Mouse (Mus musculus) lung, embryonic 15.5 days (tissue): ENCODE results near the gene Sult2b1. TPM values are rescaled to one million over a fixed set of nuclear protein-coding genes. Genes with fewer than 3 reads are reported as not detected.

Experiments used
- ATAC-seq: fragments of 200-750 bp; cut with Nextera tagmentation; 2 replicates; pipeline ENCODE4 v1.8.0; 2017; ENCODE audit warnings: moderate number of reproducible peaks, borderline replicate concordance; ENCODE audit not compliant: low FRiP score, low TSS enrichment; ENCODE audit errors: extremely low read depth
- H3K27ac ChIP-seq: fragments of 300-500 bp; sonication (generic); 2 replicates; pipeline ENCODE4 v1.5.1; 2015; ENCODE audit warnings: moderate library complexity, mild to moderate bottlenecking, inconsistent platforms
- H3K27me3 ChIP-seq: fragments of 300-500 bp; sonication (generic); 2 replicates; pipeline ENCODE4 v1.6.1; 2015; ENCODE audit warnings: inconsistent platforms
- H3K36me3 ChIP-seq: fragments of 300-500 bp; sonication (generic); 2 replicates; pipeline ENCODE4 v1.6.1; 2015; ENCODE audit warnings: inconsistent platforms
- H3K4me1 ChIP-seq: fragments of 300-500 bp; sonication (generic); 2 replicates; pipeline ENCODE4 v1.6.1; 2015; ENCODE audit warnings: inconsistent platforms
- H3K4me2 ChIP-seq: fragments of 300-500 bp; sonication (generic); 2 replicates; pipeline ENCODE4 v1.6.1; 2015; ENCODE audit warnings: inconsistent platforms, mild to moderate bottlenecking, moderate library complexity
- H3K4me3 ChIP-seq: fragments of 300-500 bp; sonication (generic); 2 replicates; pipeline ENCODE4 v1.5.1; 2015; ENCODE audit warnings: mild to moderate bottlenecking, inconsistent platforms
- H3K9ac ChIP-seq: fragments of 300-500 bp; sonication (generic); 2 replicates; pipeline ENCODE4 v1.6.1; 2015; ENCODE audit warnings: inconsistent platforms
- H3K9me3 ChIP-seq: fragments of 300-500 bp; sonication (generic); 2 replicates; pipeline ENCODE4 v1.6.1; 2016; ENCODE audit warnings: inconsistent platforms
- WGBS: fragments of 180-500 bp; shearing (Covaris S2); methylation state at CpG from one replicate; pipeline ENCODE4 v1.1.7; 2015; 5-methylcytosine and 5-hydroxymethylcytosine counted together
- polyA plus RNA-seq: library from polyadenylated mRNA; unstranded; fragments of >200 nt; fragmentation: Nextera tagmentation; extraction: Ambion mirVana; gene quantifications from 2 replicates; pipeline ENCODE4 v1.2.1, GENCODE M21; 2015

The Sult2b1 gene
- polyA plus RNA-seq, 1 experiment from 2014 or later, result 6.1 TPM

DNA sequence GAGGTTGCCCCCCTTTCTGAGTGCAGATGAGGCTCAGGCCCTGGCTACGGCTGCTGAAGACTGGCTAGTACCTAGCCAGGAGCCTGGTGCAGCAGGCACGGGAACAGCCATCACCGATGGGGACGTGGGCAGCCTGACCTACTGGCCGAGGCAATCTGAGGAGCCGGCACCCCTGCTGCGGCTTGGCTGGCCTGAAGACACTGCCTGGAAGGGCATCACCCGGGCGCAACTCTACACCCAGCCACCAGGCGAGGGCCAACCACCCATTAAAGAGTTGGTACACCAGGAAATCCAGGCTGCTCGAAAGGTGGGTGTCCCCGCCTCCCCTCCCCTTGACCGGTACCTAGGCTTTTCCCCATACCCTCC lies 62.1 kb downstream of the Sult2b1 start:
- ATAC-seq, result no peak
- H3K27me3 ChIP-seq, result no peaks in the 10 kb centered on the region
- no peak overlapping the region for H3K27ac ChIP-seq
- H3K4me3 ChIP-seq, result no peak overlapping the region
- H3K36me3 ChIP-seq, result peaks cover 76% of the 10 kb centered on the region
- H3K4me1 ChIP-seq, result peaks cover 24% of the 10 kb centered on the region
- no peak overlapping the region for H3K4me2 ChIP-seq
- WGBS, result 73% methylated on average over 13 of the region's 13 CpGs
- H3K9me3 ChIP-seq, result no peaks in the 10 kb centered on the region
- no peak overlapping the region for H3K9ac ChIP-seq

GRCm38 (mm10) chr7:45721642-45722347 lies 62.7 kb downstream of the Sult2b1 start:
- H3K4me3 ChIP-seq, result no peak overlapping the region
- H3K36me3 ChIP-seq, result peaks cover 73% of the 10 kb centered on the region
- H3K27me3 ChIP-seq, result no peaks in the 10 kb centered on the region
- H3K4me2 ChIP-seq, result no peak overlapping the region
- ATAC-seq, result no peak
- H3K4me1 ChIP-seq, result peaks cover 28% of the 10 kb centered on the region
- H3K27ac ChIP-seq, result no peak overlapping the region
- H3K9me3 ChIP-seq, result no peaks in the 10 kb centered on the region
- WGBS, result 57% methylated on average over 13 of the region's 13 CpGs
- H3K9ac ChIP-seq, result no peak overlapping the region

GRCm38 (mm10) chr7:45721234-45721571 lies 63.3 kb downstream of the Sult2b1 start:
- no peak overlapping the region for H3K4me3 ChIP-seq
- ATAC-seq, result no peak
- no peaks in the 10 kb centered on the region for H3K27me3 ChIP-seq
- H3K4me2 ChIP-seq, result no peak overlapping the region
- no peaks in the 10 kb centered on the region for H3K9me3 ChIP-seq
- H3K4me1 ChIP-seq, result peaks cover 34% of the 10 kb centered on the region
- H3K9ac ChIP-seq, result no peak overlapping the region
- 68% methylated on average over 7 of the region's 7 CpGs for WGBS
- H3K36me3 ChIP-seq, result peaks cover 68% of the 10 kb centered on the region
- H3K27ac ChIP-seq, result no peak overlapping the region

DNA sequence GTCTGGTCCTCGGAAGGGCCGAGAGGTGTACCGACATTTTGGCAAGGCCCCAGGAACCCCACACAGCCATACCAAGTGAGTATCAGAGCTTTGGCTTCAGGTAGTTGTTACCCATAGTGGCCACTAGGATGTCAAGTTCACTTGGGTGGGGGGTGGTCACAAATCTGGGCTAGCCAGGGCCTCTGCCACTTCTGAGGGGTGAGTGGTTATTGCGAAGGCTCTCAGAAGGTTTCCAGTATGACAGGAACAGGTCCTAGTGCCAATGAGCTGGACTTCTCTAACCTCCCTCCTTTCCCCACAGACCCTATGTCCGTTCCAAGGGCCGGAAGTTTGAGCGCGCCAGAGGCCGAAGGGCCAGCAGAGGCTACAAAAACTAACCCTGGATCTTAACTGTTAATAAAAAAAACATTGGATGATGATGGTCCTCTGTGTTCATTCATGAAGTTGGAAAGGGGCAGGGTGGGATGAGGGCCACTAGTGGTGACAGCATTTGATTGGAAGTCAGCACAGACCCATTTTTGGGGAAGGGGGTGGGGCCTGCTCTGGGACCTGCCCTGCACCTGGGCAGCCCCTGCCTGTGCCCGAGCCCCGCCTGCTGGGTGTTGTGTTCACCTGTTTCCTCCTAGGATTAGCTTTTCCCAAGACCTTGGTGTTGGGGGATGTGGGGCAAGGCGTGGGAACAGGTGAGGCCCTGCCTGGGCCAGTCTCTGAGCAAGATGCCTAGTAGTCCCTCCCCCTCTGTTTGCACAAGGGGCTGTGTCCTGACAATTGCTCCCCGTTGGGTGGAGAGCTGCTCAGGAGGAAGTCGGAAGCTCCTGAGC lies 63.8 kb downstream of the Sult2b1 start, which contains the start of gene Fam83e:
TSS of gene Fam83e (plus strand) at position 800 of the 821 bp plus-strand sequence.
- Histone ChIP-seq H3K4me1 (peaks cover 40% of the 10 kb centered on the region), H3K4me3 (no peak within 1 kb of the TSS), H3K4me2 (no peak within 1 kb of the TSS), H3K36me3 (peaks cover 63% of the 10 kb centered on the region), H3K27ac (no peak within 1 kb of the TSS), H3K9ac (no peak within 1 kb of the TSS), H3K27me3 (no peaks in the 10 kb centered on the region), H3K9me3 (no peaks in the 10 kb centered on the region)
- 63% methylated on average over 14 of the region's 14 CpGs for WGBS
- peak; percentile 2; the same call in 1 of the 2 replicates for ATAC-seq

DNA sequence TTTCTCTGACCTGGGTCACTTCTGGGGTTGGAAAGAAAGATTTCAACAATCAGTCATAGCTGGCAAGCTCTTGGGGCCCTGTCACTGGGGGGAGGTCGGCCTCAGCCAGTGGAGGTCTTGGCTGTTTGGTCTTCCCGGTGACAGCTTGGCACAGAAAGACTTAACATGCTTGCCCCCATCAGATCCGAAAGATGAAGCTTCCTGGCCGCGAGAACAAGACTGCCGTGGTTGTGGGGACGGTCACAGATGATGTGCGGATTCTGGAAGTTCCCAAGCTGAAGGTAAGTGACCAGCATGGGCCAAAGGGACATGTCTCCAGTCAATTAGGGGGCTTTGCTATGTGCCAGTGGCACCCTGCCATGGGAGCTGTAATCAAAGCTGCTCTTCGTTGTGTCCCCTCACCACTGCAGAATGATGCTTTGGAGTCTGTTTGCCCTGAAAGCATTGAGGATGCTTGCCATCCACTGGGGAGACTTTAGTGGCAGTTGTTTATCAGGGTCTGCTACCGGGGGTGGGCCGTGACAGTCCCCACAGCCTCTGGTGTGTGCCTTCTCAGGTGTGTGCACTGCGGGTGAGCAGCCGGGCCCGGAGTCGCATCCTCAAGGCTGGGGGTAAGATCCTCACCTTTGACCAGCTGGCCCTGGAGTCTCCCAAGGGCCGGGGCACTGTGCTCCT lies 64.6 kb downstream of the Sult2b1 start:
- 79% methylated on average over 16 of the region's 16 CpGs for WGBS
- peaks cover 43% of the 10 kb centered on the region for H3K4me1 ChIP-seq
- no peak overlapping the region for H3K27ac ChIP-seq
- H3K9me3 ChIP-seq, result no peaks in the 10 kb centered on the region
- peak overlapping the region; percentile 82 for H3K4me2 ChIP-seq
- H3K9ac ChIP-seq, result peak overlapping the region; percentile 97
- peaks cover 56% of the 10 kb centered on the region for H3K36me3 ChIP-seq
- no peak for ATAC-seq
- H3K4me3 ChIP-seq, result peak overlapping the region; percentile 86; the same call in 1 of the 2 replicates
- no peaks in the 10 kb centered on the region for H3K27me3 ChIP-seq

DNA sequence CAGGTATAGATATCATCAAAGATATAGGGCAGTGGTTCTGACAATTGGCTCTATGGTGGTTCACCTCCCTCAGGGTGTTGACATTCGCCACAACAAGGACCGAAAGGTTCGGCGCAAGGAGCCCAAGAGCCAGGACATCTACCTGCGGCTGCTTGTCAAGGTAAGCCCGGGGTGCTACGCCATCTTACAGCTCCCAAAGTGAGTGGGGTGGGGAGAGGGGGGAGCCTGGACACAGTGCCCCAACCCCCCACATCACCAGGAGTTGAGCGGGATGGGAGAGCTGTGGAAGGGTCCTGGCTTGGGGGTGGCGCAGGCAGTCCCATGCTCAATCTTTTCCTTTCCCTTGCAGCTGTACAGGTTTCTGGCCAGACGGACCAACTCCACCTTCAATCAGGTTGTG lies 65.3 kb downstream of the Sult2b1 start:
- Histone ChIP-seq H3K4me2 (peak overlapping the region; percentile 82), H3K9ac (peak overlapping the region; percentile 97), H3K27me3 (no peaks in the 10 kb centered on the region), H3K9me3 (no peaks in the 10 kb centered on the region), H3K36me3 (peaks cover 49% of the 10 kb centered on the region), H3K4me3 (peak overlapping the region; percentile 86), H3K27ac (0 out of 2 replicates have a peak overlapping the region, but pooled peaks have one; percentile 37), H3K4me1 (peaks cover 49% of the 10 kb centered on the region)
- WGBS, result 67% methylated on average over 10 of the region's 10 CpGs
- ATAC-seq, result no peak

- peak overlapping the region; percentile 88 for H3K27ac ChIP-seq
- peaks cover 44% of the 10 kb centered on the region for H3K36me3 ChIP-seq
- ATAC-seq, result no peak
- WGBS, result under 1% methylated on average over 20 of the region's 20 CpGs
- H3K4me1 ChIP-seq, result peaks cover 55% of the 10 kb centered on the region
- no peaks in the 10 kb centered on the region for H3K9me3 ChIP-seq
- H3K4me2 ChIP-seq, result peak overlapping the region; percentile 82
- peak overlapping the region; percentile 86 for H3K4me3 ChIP-seq
- peak overlapping the region; percentile 97 for H3K9ac ChIP-seq
- H3K27me3 ChIP-seq, result no peaks in the 10 kb centered on the region
Measured at GRCm38 (mm10) chr7:45718331-45718730, 66.1 kb downstream of the Sult2b1 start.

DNA sequence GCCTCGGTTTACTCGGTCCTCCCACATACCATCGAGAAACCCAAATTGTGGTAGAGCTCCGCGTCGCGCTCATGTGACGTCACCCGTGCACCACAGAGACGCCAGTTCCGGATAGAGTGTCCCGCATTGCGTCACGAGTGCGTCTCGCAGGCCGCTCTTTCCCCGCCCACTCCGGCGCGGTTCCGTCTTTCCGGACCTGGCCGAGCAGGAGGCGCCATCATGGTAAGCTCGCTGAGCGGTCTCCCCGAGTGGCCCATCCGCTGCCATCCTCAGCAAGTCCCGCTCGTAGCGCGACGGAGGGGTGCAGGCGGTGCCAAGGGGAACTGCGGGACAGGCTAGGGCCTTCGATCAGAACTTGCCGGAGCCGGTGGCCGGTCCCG lies 66.6 kb downstream of the Sult2b1 start, which contains the start of gene Sphk2:
TSS of gene Sphk2 (minus strand) at position 85 of the 380 bp plus-strand sequence.
- peaks cover 60% of the 10 kb centered on the region for H3K4me1 ChIP-seq
- no peaks in the 10 kb centered on the region for H3K27me3 ChIP-seq
- peak within 1 kb of the TSS; percentile 86 for H3K4me3 ChIP-seq
- H3K27ac ChIP-seq, result peak within 1 kb of the TSS; percentile 88
- H3K9ac ChIP-seq, result peak within 1 kb of the TSS; percentile 97
- no peaks in the 10 kb centered on the region for H3K9me3 ChIP-seq
- peak within 1 kb of the TSS; percentile 86 for H3K4me2 ChIP-seq
- WGBS, result under 1% methylated on average over 41 of the region's 41 CpGs
- H3K36me3 ChIP-seq, result peaks cover 44% of the 10 kb centered on the region
- peak; percentile 70 for ATAC-seq

DNA sequence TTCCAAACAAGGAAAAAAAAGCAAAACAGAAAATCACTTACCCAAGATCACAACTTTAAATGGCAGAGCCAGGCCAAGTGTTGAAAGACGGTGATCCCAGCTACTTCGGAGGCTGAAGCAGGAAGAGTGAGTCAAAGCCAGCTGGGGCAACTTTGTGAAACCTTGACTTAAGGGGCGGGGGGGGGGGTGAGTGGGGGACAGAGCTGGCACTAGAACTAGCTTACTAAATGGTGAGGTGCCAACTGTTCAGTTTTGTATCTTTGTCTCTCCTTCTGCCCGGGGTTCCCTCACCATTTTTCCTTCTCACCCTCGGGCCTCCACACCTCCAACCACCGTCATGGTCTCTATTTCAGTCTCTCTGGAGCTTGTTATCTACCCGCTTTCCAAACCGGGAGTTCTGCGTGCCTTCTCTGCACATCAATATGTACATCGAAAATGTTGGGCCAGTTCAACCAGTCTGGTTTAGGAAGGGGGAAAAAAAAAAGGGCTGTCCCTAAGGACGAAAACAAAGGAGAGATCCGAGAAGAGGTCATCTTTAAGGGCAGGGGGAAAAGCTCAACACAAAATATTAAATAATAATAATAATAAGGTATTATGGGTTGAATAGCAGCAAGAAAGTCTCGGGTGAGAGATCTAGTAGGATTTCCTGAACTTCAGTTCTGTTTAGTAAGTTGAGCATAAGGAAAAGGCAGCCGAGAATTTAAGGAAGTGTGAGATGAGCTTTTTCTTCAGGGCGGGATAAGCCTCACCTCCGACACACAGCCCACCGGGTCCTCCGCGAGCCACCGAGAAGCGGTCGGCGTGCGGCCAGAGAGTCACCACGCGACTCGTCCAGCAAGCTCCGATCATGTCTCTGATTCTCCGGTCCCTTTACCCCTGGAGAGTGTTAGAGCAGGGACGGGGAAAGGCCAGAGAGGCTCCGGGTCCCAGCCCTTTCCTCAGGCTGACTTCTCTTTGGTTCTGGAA lies 67.2 kb downstream of the Sult2b1 start:
- Histone ChIP-seq H3K9me3 (no peaks in the 10 kb centered on the region), H3K4me2 (peak overlapping the region; percentile 86), H3K27me3 (no peaks in the 10 kb centered on the region), H3K9ac (peak overlapping the region; percentile 89), H3K27ac (peak overlapping the region; percentile 88), H3K36me3 (peaks cover 46% of the 10 kb centered on the region), H3K4me1 (peaks cover 60% of the 10 kb centered on the region), H3K4me3 (peak overlapping the region; percentile 86)
- 7% methylated on average over 31 of the region's 31 CpGs for WGBS
- peak; percentile 5; the same call in 1 of the 2 replicates for ATAC-seq

DNA sequence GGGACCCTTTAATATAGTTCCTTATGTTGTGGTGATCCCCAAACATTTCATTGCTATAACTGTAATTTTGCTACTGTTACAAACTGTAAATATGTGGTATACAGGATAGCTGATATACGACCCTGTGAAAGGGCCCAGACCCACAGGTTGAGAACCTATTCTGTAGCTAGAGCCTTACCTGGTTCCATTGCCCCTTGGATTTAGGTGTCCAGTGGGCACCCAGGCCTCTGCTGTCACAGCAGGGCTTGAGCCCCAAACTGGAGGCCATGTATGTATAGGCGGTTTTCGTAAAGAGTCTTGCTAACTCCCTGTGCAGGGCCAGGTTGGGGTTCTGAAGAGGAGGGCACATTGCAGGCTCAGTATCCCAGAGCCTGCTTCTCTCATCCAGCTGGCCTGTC lies 68.0 kb downstream of the Sult2b1 start:
- H3K9me3 ChIP-seq, result no peaks in the 10 kb centered on the region
- 0 out of 2 replicates have a peak overlapping the region, but pooled peaks have one; percentile 89 for H3K9ac ChIP-seq
- H3K4me2 ChIP-seq, result peak overlapping the region; percentile 86
- H3K36me3 ChIP-seq, result peaks cover 46% of the 10 kb centered on the region
- peak overlapping the region; percentile 86 for H3K4me3 ChIP-seq
- no peaks in the 10 kb centered on the region for H3K27me3 ChIP-seq
- H3K4me1 ChIP-seq, result peaks cover 60% of the 10 kb centered on the region
- ATAC-seq, result no peak
- H3K27ac ChIP-seq, result no peak overlapping the region
- 87% methylated on average over 3 of the region's 3 CpGs for WGBS
